Mouse (Mus musculus): ENCODE results near the gene Sin3a. TPM values are rescaled to one million over a fixed set of nuclear protein-coding genes. Genes with fewer than 3 reads are reported as not detected.

Gene Sin3a
- polyA plus RNA-seq, 1 experiment from 2014 or later, result 52.8 TPM

- no peak overlapping the region for H3K4me3 ChIP-seq (ENCODE audit: low read depth, low read length)
- no peak overlapping the region for H3K9ac ChIP-seq (ENCODE audit: low read depth, low read length)
- DNase-seq (ENCODE audit: low spot score) (no peak), ATAC-seq (ENCODE audit: low FRiP score) (no peak)
- H3K27me3 ChIP-seq (ENCODE audit: control insufficient read depth, insufficient read depth, low read length), result no peaks in the 10 kb centered on the region
- 52% methylated on average over 6 of the region's 6 CpGs for WGBS
- no peak overlapping the region for H3K27ac ChIP-seq (ENCODE audit: low read depth, low read length)
- no peaks in the 10 kb centered on the region for H3K4me1 ChIP-seq (replicated peaks; ENCODE audit: control insufficient read depth, insufficient read depth, low read length)
- no peaks in the 10 kb centered on the region for H3K9me3 ChIP-seq (ENCODE audit: control insufficient read depth, low read length)
- no peaks in the 10 kb centered on the region for H3K36me3 ChIP-seq (ENCODE audit: control insufficient read depth, insufficient read depth, low read length)
- H3K4me2 ChIP-seq (replicated peaks; ENCODE audit: low read depth, low read length), result no peak overlapping the region
Observed at GRCm38 (mm10) chr9:57152331-57152730, 80.5 kb downstream of the Sin3a start.

GRCm38 (mm10) chr9:57156383-57156782, 84.5 kb downstream of the Sin3a start:
- H3K9ac ChIP-seq (ENCODE audit: low read depth, low read length), result no peak overlapping the region
- H3K27me3 ChIP-seq (ENCODE audit: control insufficient read depth, insufficient read depth, low read length), result no peaks in the 10 kb centered on the region

DNA sequence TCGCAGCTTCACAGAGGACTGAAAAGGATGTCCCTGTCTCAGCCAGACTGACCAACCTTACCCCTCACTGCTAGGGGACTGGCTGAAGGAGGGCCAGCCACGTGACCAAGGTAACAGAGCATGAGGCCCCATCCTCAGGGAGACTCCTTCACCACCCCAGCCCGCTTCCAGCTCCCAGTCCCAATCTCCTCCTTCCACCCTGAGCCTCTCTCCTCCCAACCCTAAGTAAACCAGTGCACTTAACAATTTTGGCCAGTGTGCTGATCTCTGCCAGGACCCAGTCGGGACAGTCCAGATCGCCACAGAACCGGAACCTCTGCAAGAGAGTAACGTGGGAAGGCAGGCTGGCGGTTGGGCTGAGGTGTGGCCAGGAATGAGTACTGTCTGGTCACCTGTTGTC, 85.0 kb downstream of the Sin3a start:
- 90% methylated on average over 8 of the region's 8 CpGs for WGBS
- no peak overlapping the region for H3K4me3 ChIP-seq (ENCODE audit: low read depth, low read length)
- H3K9me3 ChIP-seq (ENCODE audit: control insufficient read depth, low read length), result no peaks in the 10 kb centered on the region
- H3K27me3 ChIP-seq (ENCODE audit: control insufficient read depth, insufficient read depth, low read length), result no peaks in the 10 kb centered on the region
- DNase-seq (ENCODE audit: low spot score), result no peak
- no peaks in the 10 kb centered on the region for H3K36me3 ChIP-seq (ENCODE audit: control insufficient read depth, insufficient read depth, low read length)
- no peak for ATAC-seq (ENCODE audit: low FRiP score)
- H3K27ac ChIP-seq (ENCODE audit: low read depth, low read length), result no peak overlapping the region
- no peaks in the 10 kb centered on the region for H3K4me1 ChIP-seq (replicated peaks; ENCODE audit: control insufficient read depth, insufficient read depth, low read length)
- no peak overlapping the region for H3K9ac ChIP-seq (ENCODE audit: low read depth, low read length)
- H3K4me2 ChIP-seq (replicated peaks; ENCODE audit: low read depth, low read length), result peak overlapping the region; percentile 79; the same call in 1 of the 2 replicates

More at GRCm38 (mm10) chr9:57156383-57156782, 84.5 kb downstream of the Sin3a start:
- Histone ChIP-seq H3K4me1 (replicated peaks; ENCODE audit: control insufficient read depth, insufficient read depth, low read length) (no peaks in the 10 kb centered on the region), H3K36me3 (ENCODE audit: control insufficient read depth, insufficient read depth, low read length) (no peaks in the 10 kb centered on the region), H3K4me3 (ENCODE audit: low read depth, low read length) (no peak overlapping the region), H3K4me2 (replicated peaks; ENCODE audit: low read depth, low read length) (no peak overlapping the region), H3K27ac (ENCODE audit: low read depth, low read length) (no peak overlapping the region), H3K9me3 (ENCODE audit: control insufficient read depth, low read length) (no peaks in the 10 kb centered on the region)
- WGBS, result 97% methylated on average over 7 of the region's 7 CpGs
- no peak for DNase-seq (ENCODE audit: low spot score)
- ATAC-seq (ENCODE audit: low FRiP score), result no peak

GRCm38 (mm10) chr9:57157499-57157898, 85.7 kb downstream of the Sin3a start:
- 28% methylated on average over 13 of the region's 13 CpGs for WGBS
- no peaks in the 10 kb centered on the region for H3K4me1 ChIP-seq (replicated peaks; ENCODE audit: control insufficient read depth, insufficient read depth, low read length)
- peak overlapping the region; percentile 75 for H3K4me3 ChIP-seq (ENCODE audit: low read depth, low read length)
- H3K27ac ChIP-seq (ENCODE audit: low read depth, low read length), result no peak overlapping the region
- H3K27me3 ChIP-seq (ENCODE audit: control insufficient read depth, insufficient read depth, low read length), result no peaks in the 10 kb centered on the region
- no peaks in the 10 kb centered on the region for H3K36me3 ChIP-seq (ENCODE audit: control insufficient read depth, insufficient read depth, low read length)
- peak overlapping the region; percentile 79 for H3K4me2 ChIP-seq (replicated peaks; ENCODE audit: low read depth, low read length)
- no peaks in the 10 kb centered on the region for H3K9me3 ChIP-seq (ENCODE audit: control insufficient read depth, low read length)
- ATAC-seq (ENCODE audit: low FRiP score) (no peak), DNase-seq (ENCODE audit: low spot score) (peak; percentile 2)
- peak overlapping the region; percentile 77 for H3K9ac ChIP-seq (ENCODE audit: low read depth, low read length)

GRCm38 (mm10) chr9:57158013-57158470, 86.2 kb downstream of the Sin3a start, which contains the start of gene Commd4:
Gene Commd4, minus strand, starts transcription at chr9:57158331.
- H3K27me3 ChIP-seq (ENCODE audit: control insufficient read depth, insufficient read depth, low read length), result no peaks in the 10 kb centered on the region
- peak; percentile 88 for ATAC-seq (ENCODE audit: low FRiP score)
- DNase-seq (ENCODE audit: low spot score), result peak; percentile 93
- H3K4me3 ChIP-seq (ENCODE audit: low read depth, low read length), result peak within 1 kb of the TSS; percentile 75
- under 1% methylated on average over 24 of the region's 24 CpGs for WGBS
- H3K4me2 ChIP-seq (replicated peaks; ENCODE audit: low read depth, low read length), result peak within 1 kb of the TSS; percentile 79
- H3K36me3 ChIP-seq (ENCODE audit: control insufficient read depth, insufficient read depth, low read length), result no peaks in the 10 kb centered on the region
- H3K27ac ChIP-seq (ENCODE audit: low read depth, low read length), result no peak within 1 kb of the TSS
- peak within 1 kb of the TSS; percentile 77 for H3K9ac ChIP-seq (ENCODE audit: low read depth, low read length)
- no peaks in the 10 kb centered on the region for H3K9me3 ChIP-seq (ENCODE audit: control insufficient read depth, low read length)
- H3K4me1 ChIP-seq (replicated peaks; ENCODE audit: control insufficient read depth, insufficient read depth, low read length), result no peaks in the 10 kb centered on the region

- peak overlapping the region; percentile 75 for H3K4me3 ChIP-seq (ENCODE audit: low read depth, low read length)
- H3K9ac ChIP-seq (ENCODE audit: low read depth, low read length), result peak overlapping the region; percentile 77
- DNase-seq (ENCODE audit: low spot score) (no peak), ATAC-seq (ENCODE audit: low FRiP score) (peak; percentile 30; the same call in 1 of the 2 replicates)
- no peaks in the 10 kb centered on the region for H3K36me3 ChIP-seq (ENCODE audit: control insufficient read depth, insufficient read depth, low read length)
- no peaks in the 10 kb centered on the region for H3K9me3 ChIP-seq (ENCODE audit: control insufficient read depth, low read length)
- H3K4me1 ChIP-seq (replicated peaks; ENCODE audit: control insufficient read depth, insufficient read depth, low read length), result no peaks in the 10 kb centered on the region
- H3K27ac ChIP-seq (ENCODE audit: low read depth, low read length), result no peak overlapping the region
- no peaks in the 10 kb centered on the region for H3K27me3 ChIP-seq (ENCODE audit: control insufficient read depth, insufficient read depth, low read length)
- H3K4me2 ChIP-seq (replicated peaks; ENCODE audit: low read depth, low read length), result peak overlapping the region; percentile 79
- 37% methylated on average over 11 of the region's 11 CpGs for WGBS
Observed at GRCm38 (mm10) chr9:57158506-57158905, 86.7 kb downstream of the Sin3a start.

DNA sequence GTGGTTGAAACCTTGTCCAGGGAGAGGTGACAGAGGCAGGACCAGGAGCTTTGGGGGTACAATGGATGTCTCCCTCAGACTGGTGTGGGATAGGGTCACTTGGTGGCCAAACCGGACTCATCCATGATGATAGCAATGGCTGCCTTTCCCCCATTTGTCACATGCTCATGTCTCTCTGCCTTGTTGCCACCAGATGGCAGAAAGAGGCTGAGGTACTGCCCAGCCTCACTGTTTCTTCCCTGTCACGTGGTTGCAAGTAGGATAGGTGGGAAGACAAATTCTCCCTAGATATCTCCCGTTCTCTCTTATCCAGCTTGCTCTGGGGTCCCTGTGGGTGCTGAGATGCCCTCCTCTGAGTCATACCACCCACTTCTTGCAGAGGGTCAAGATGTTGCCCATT, 90.7 kb downstream of the Sin3a start:
- Histone ChIP-seq H3K27ac (ENCODE audit: low read depth, low read length) (no peak overlapping the region), H3K9ac (ENCODE audit: low read depth, low read length) (no peak overlapping the region), H3K9me3 (ENCODE audit: control insufficient read depth, low read length) (no peaks in the 10 kb centered on the region), H3K4me1 (replicated peaks; ENCODE audit: control insufficient read depth, insufficient read depth, low read length) (no peaks in the 10 kb centered on the region), H3K4me2 (replicated peaks; ENCODE audit: low read depth, low read length) (no peak overlapping the region), H3K4me3 (ENCODE audit: low read depth, low read length) (no peak overlapping the region), H3K36me3 (ENCODE audit: control insufficient read depth, insufficient read depth, low read length) (no peaks in the 10 kb centered on the region), H3K27me3 (ENCODE audit: control insufficient read depth, insufficient read depth, low read length) (no peaks in the 10 kb centered on the region)
- no peak for ATAC-seq (ENCODE audit: low FRiP score)
- DNase-seq (ENCODE audit: low spot score), result peak; percentile 10
- WGBS, result 27% methylated on average over 3 of the region's 3 CpGs

- ATAC-seq (ENCODE audit: low FRiP score), result no peak
- Histone ChIP-seq H3K4me3 (ENCODE audit: low read depth, low read length) (no peak overlapping the region), H3K4me2 (replicated peaks; ENCODE audit: low read depth, low read length) (no peak overlapping the region), H3K27me3 (ENCODE audit: control insufficient read depth, insufficient read depth, low read length) (no peaks in the 10 kb centered on the region), H3K9me3 (ENCODE audit: control insufficient read depth, low read length) (no peaks in the 10 kb centered on the region), H3K36me3 (ENCODE audit: control insufficient read depth, insufficient read depth, low read length) (no peaks in the 10 kb centered on the region), H3K27ac (ENCODE audit: low read depth, low read length) (no peak overlapping the region), H3K9ac (ENCODE audit: low read depth, low read length) (no peak overlapping the region), H3K4me1 (replicated peaks; ENCODE audit: control insufficient read depth, insufficient read depth, low read length) (no peaks in the 10 kb centered on the region)
- DNase-seq (ENCODE audit: low spot score), result no peak
- 38% methylated on average over 2 of the region's 2 CpGs for WGBS
Observed at GRCm38 (mm10) chr9:57163137-57163536, 91.3 kb downstream of the Sin3a start.

GRCm38 (mm10) chr9:57166173-57166572, 94.3 kb downstream of the Sin3a start:
- 90% methylated on average over 2 of the region's 2 CpGs for WGBS
- no peak for DNase-seq (ENCODE audit: low spot score)
- no peaks in the 10 kb centered on the region for H3K27me3 ChIP-seq (ENCODE audit: control insufficient read depth, insufficient read depth, low read length)
- no peak overlapping the region for H3K9ac ChIP-seq (ENCODE audit: low read depth, low read length)
- no peak overlapping the region for H3K4me2 ChIP-seq (replicated peaks; ENCODE audit: low read depth, low read length)
- no peaks in the 10 kb centered on the region for H3K9me3 ChIP-seq (ENCODE audit: control insufficient read depth, low read length)
- H3K36me3 ChIP-seq (ENCODE audit: control insufficient read depth, insufficient read depth, low read length), result no peaks in the 10 kb centered on the region
- no peak overlapping the region for H3K4me3 ChIP-seq (ENCODE audit: low read depth, low read length)
- H3K4me1 ChIP-seq (replicated peaks; ENCODE audit: control insufficient read depth, insufficient read depth, low read length), result no peaks in the 10 kb centered on the region
- ATAC-seq (ENCODE audit: low FRiP score), result no peak
- H3K27ac ChIP-seq (ENCODE audit: low read depth, low read length), result no peak overlapping the region
